Mouse (Mus musculus) liver, adult 10 weeks (tissue): ENCODE measurements around the gene Mrps35. TPM values are rescaled to one million over a fixed set of nuclear protein-coding genes. Genes with fewer than 3 reads are reported as not detected.

ENCODE experiments used
- polyA plus RNA-seq: library from polyadenylated mRNA; stranded (reverse); fragments of 350-450 nt; fragmentation: Illumina TruSeq; extraction: RNeasy Lipid Tissue Mini Kit (QIAGEN cat#74804); gene quantifications from one replicate; pipeline ENCODE4 v1.2.3, GENCODE M21; 2014; ENCODE audit warnings: low read depth, low replicate concordance

Gene Mrps35
- polyA plus RNA-seq = 25.0 TPM

GRCm38 (mm10) chr6:147042291-147043290 is at the start of gene Mrps35:
Gene Mrps35 (plus strand): TSS chr6:147042764.

DNA sequence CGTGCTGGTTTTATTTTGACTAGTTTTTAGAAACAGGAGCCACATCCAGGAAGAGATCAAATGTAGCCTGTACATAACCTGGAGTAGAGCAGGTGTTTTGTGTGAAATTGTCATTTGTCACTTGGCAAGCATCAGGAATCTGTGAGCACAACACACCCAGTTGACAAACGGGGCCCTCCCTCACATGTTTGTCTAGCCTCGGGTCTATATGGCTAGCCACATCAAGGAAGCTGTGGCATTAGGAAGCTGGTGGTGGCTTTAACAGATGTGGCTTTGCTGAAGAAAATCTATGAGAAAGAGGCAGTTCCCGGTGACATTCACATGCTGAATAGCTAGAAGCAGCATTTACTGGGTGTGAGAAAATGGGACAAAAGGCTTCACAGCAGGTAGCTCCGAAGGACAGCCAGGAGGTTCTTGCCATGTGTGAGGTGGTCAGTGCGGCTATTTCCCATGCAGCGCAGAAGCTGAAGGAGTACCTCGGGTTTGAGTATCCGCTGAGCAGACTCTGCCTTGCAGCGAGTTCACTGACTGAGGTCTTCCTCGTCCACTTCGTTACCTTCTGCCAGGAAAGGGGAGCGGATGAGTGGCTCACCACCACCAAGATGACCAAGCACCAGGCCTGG is 10.2 kb upstream of the Mrps35 start, which contains the start of gene Rep15:
Gene Rep15, plus strand, starts transcription at position 282 of the 623 bp plus-strand sequence.

DNA sequence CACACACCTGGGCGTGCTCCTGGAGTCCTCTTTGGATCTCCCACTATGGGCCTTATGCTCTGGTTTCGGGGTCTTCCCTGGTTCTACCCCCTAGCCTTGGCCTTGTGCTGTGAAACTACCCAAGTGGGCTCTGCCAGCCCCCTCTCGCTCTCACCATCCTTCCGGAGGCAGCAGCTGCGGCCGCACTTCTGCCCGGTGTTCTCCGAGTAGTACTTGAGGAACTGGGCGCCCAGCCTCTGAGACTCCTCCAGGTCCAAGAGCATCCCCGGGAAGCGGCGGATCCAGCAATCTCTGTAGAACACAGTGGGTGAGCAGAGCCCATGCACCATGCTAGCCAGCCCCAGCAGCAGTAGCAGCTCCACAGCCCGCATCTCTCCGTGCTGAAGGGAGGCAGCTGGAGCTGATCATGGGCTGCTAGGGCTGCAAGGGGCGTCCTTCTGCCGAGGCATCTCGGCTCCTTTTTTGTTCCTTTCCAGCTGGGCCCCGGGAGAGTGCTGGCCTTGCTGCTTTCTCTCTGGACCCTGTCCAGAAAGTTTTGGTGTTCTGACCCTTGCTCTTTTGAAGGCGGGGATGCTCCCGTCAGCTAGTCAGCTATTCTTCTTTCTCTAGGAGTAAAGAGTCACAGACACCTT is 44.1 kb downstream of the Mrps35 start, which contains the start of gene Mansc4:
Gene Mansc4, minus strand, starts transcription at position 439 of the 632 bp plus-strand sequence.

DNA sequence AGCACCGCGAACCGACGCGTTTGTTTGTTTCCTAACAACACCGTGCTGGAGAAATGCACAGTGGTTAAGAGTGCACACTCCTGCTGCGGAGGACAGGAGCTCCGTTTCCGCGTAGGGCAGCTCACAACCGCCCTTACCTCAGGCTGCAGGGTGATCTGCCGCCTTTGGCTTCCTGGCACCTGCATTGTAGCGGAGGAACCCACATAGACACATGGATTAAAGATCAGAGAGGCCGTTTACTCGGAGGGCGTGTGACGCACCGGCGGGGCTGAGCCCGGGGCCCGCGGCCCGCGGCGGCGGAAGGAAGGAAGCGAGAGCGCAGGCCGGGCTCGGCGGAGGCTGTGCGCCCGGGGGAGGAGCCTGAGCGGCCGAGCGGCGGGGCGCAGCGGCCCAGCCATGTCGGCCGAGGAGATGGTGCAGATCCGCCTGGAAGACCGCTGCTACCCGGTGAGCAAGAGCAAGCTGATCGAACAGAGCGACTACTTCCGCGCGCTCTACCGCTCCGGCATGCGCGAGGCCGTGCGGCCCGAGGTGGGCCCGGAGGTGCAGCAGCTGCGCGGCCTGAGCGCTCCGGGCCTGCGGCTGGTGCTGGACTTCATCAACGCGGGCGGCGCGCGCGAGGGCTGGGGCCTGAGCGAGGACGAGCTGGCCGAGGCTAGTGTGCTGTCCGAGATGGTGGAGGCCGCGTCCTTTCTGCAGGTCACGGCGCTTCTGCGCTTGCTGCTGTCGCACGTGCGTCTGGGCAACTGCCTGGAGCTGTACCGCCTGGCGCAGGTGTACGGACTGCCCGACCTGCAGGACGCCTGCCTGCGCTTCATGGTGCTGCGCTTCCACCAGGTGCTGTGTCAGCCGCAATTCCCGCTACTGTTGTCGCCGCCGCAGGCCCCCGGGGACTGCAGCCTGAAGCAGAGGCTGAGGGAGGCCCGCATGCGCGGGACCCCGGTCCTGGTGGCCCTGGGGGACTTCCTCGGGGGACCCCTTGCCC is 48.9 kb downstream of the Mrps35 start, which contains the start of gene Klhl42:
Gene Klhl42, plus strand, starts transcription at position 244 of the 985 bp plus-strand sequence.

Other genes with a start within 250 kb of the Mrps35 start
- 0.69 TPM for gene Arntl2, start 246.7 kb upstream of the Mrps35 start, polyA plus RNA-seq
- gene Smco2, start 192.7 kb upstream of the Mrps35 start, polyA plus RNA-seq = not detected
- 20.0 TPM for gene Ppfibp1, start 154.3 kb upstream of the Mrps35 start, polyA plus RNA-seq
- gene 1700034J05Rik, start 88.3 kb upstream of the Mrps35 start, polyA plus RNA-seq = not detected
- gene Rep15, start 10.2 kb upstream of the Mrps35 start, polyA plus RNA-seq = 0.40 TPM
- gene Mansc4, start 44.3 kb downstream of the Mrps35 start, polyA plus RNA-seq = not detected
- 5.8 TPM for gene Klhl42, start 48.6 kb downstream of the Mrps35 start, polyA plus RNA-seq
- not detected for gene Pthlh, start 221.4 kb downstream of the Mrps35 start, polyA plus RNA-seq